Mouse (Mus musculus): ENCODE measurements at regions not wholly inside any gene's neighbourhood (a gene's known extent, or its start where the extent isn't known, plus 50 kb on each side); places are given as distances from the start of the nearest gene placed in this dataset.

GRCm38 (mm10) chr2:107201856-107202473 lies 88.5 kb upstream of the Kcna4 start:
- no peaks in the 10 kb centered on the region for H3K27me3 ChIP-seq (replicated peaks)
- no peaks in the 10 kb centered on the region for H3K9me3 ChIP-seq (replicated peaks)
- whole genome bisulfite sequencing: 92% methylated on average over 4 of the region's 4 CpGs
- no peak overlapping the region for H3K27ac ChIP-seq (replicated peaks)
- no peaks in the 10 kb centered on the region for H3K36me3 ChIP-seq
- no peak for ATAC-seq (ENCODE audit: low FRiP score)
- no peak overlapping the region for H3K4me3 ChIP-seq (replicated peaks)
- H3K4me1 ChIP-seq: no peaks in the 10 kb centered on the region
- no peak overlapping the region for H3K9ac ChIP-seq (replicated peaks)
- no peak overlapping the region for H3K4me2 ChIP-seq

- no peaks in the 10 kb centered on the region for H3K36me3 ChIP-seq
- ATAC-seq (ENCODE audit: low FRiP score): no peak
- H3K27ac ChIP-seq (replicated peaks): no peak overlapping the region
- H3K4me3 ChIP-seq (replicated peaks): no peak overlapping the region
- WGBS: 68% methylated on average over 3 of the region's 3 CpGs
- no peak overlapping the region for H3K4me2 ChIP-seq
- no peaks in the 10 kb centered on the region for H3K27me3 ChIP-seq (replicated peaks)
- no peak overlapping the region for H3K9ac ChIP-seq (replicated peaks)
- H3K9me3 ChIP-seq (replicated peaks): no peaks in the 10 kb centered on the region
- H3K4me1 ChIP-seq: no peaks in the 10 kb centered on the region
Observed at GRCm38 (mm10) chr2:107202474-107202858, 88.0 kb upstream of the Kcna4 start.

- no peaks in the 10 kb centered on the region for H3K27me3 ChIP-seq (replicated peaks)
- no peak overlapping the region for H3K9ac ChIP-seq (replicated peaks)
- H3K27ac ChIP-seq (replicated peaks): no peak overlapping the region
- H3K4me2 ChIP-seq: no peak overlapping the region
- ATAC-seq (ENCODE audit: low FRiP score): no peak
- H3K9me3 ChIP-seq (replicated peaks): no peaks in the 10 kb centered on the region
- no peak overlapping the region for H3K4me3 ChIP-seq (replicated peaks)
- WGBS: 74% methylated on average over 1 of the region's 1 CpGs
- no peaks in the 10 kb centered on the region for H3K36me3 ChIP-seq
- no peaks in the 10 kb centered on the region for H3K4me1 ChIP-seq
Observed at GRCm38 (mm10) chr2:107221544-107221943, 68.9 kb upstream of the Kcna4 start.

- H3K27ac ChIP-seq (replicated peaks): no peak overlapping the region
- ATAC-seq (ENCODE audit: low FRiP score): no peak
- no peak overlapping the region for H3K4me2 ChIP-seq
- H3K9me3 ChIP-seq (replicated peaks): no peaks in the 10 kb centered on the region
- H3K4me1 ChIP-seq: no peaks in the 10 kb centered on the region
- no peaks in the 10 kb centered on the region for H3K27me3 ChIP-seq (replicated peaks)
- 80% methylated on average over 2 of the region's 2 CpGs for WGBS
- no peak overlapping the region for H3K9ac ChIP-seq (replicated peaks)
- no peak overlapping the region for H3K4me3 ChIP-seq (replicated peaks)
- no peaks in the 10 kb centered on the region for H3K36me3 ChIP-seq
Observed at GRCm38 (mm10) chr2:107224679-107225078, 65.8 kb upstream of the Kcna4 start.

- no peak overlapping the region for H3K9ac ChIP-seq (replicated peaks)
Observed at GRCm38 (mm10) chr2:107227486-107227885, 63.0 kb upstream of the Kcna4 start.

GRCm38 (mm10) chr2:107228287-107228686 lies 62.2 kb upstream of the Kcna4 start:
- Histone ChIP-seq H3K4me1 (no peaks in the 10 kb centered on the region), H3K9me3 (replicated peaks) (no peaks in the 10 kb centered on the region), H3K4me2 (no peak overlapping the region), H3K4me3 (replicated peaks) (no peak overlapping the region), H3K9ac (replicated peaks) (no peak overlapping the region), H3K27me3 (replicated peaks) (no peaks in the 10 kb centered on the region), H3K27ac (replicated peaks) (no peak overlapping the region), H3K36me3 (no peaks in the 10 kb centered on the region)
- no peak for ATAC-seq (ENCODE audit: low FRiP score)
- 69% methylated on average over 1 of the region's 1 CpGs for WGBS

More at GRCm38 (mm10) chr2:107227486-107227885, 63.0 kb upstream of the Kcna4 start:
- Histone ChIP-seq H3K4me1 (no peaks in the 10 kb centered on the region), H3K27ac (replicated peaks) (no peak overlapping the region), H3K36me3 (no peaks in the 10 kb centered on the region), H3K4me2 (no peak overlapping the region), H3K4me3 (replicated peaks) (no peak overlapping the region), H3K27me3 (replicated peaks) (no peaks in the 10 kb centered on the region), H3K9me3 (replicated peaks) (no peaks in the 10 kb centered on the region)
- WGBS: 89% methylated on average over 2 of the region's 2 CpGs
- ATAC-seq (ENCODE audit: low FRiP score): no peak

- peak; percentile 21; the same call in 1 of the 2 replicates for ATAC-seq (ENCODE audit: low FRiP score)
Observed at GRCm38 (mm10) chr2:107231680-107232079, 58.8 kb upstream of the Kcna4 start.

GRCm38 (mm10) chr2:107232885-107233284 lies 57.6 kb upstream of the Kcna4 start:
- H3K27me3 ChIP-seq (replicated peaks): no peaks in the 10 kb centered on the region
- ATAC-seq (ENCODE audit: low FRiP score): no peak
- no peak overlapping the region for H3K4me2 ChIP-seq
- no peak overlapping the region for H3K4me3 ChIP-seq (replicated peaks)
- H3K36me3 ChIP-seq: no peaks in the 10 kb centered on the region
- H3K9ac ChIP-seq (replicated peaks): no peak overlapping the region
- H3K4me1 ChIP-seq: no peaks in the 10 kb centered on the region
- no peaks in the 10 kb centered on the region for H3K9me3 ChIP-seq (replicated peaks)
- H3K27ac ChIP-seq (replicated peaks): no peak overlapping the region
- WGBS: 76% methylated on average over 2 of the region's 2 CpGs

More at GRCm38 (mm10) chr2:107231680-107232079, 58.8 kb upstream of the Kcna4 start:
- no peak overlapping the region for H3K9ac ChIP-seq (replicated peaks)
- no peak overlapping the region for H3K4me2 ChIP-seq
- no peak overlapping the region for H3K27ac ChIP-seq (replicated peaks)
- WGBS: 85% methylated on average over 2 of the region's 2 CpGs
- H3K4me1 ChIP-seq: no peaks in the 10 kb centered on the region
- no peaks in the 10 kb centered on the region for H3K36me3 ChIP-seq
- H3K27me3 ChIP-seq (replicated peaks): no peaks in the 10 kb centered on the region
- H3K9me3 ChIP-seq (replicated peaks): no peaks in the 10 kb centered on the region
- H3K4me3 ChIP-seq (replicated peaks): no peak overlapping the region

Measured in neural tube, embryonic 15.5 days (tissue).